Comparison of ENCODE assay signal across 8 mouse cellular contexts in genomic region chr9:40116645-40117286, GRCm38 (mm10). TPM values are rescaled to one million over a fixed set of nuclear protein-coding genes. Genes with fewer than 3 reads are reported as not detected.
A peak's percentile ranks its signal among the peaks of the same experiment; 100 is the strongest.
DNase-seq lines count a peak whose midpoint lies in the region; ATAC-seq and TF ChIP-seq lines count a peak whose summit lies in the region.

No protein-coding gene starts in this region.

- no peak for TF ChIP-seq CTCF in intestine, postnatal 0 days (IDR thresholded peaks at IDR 0.05; ENCODE audit: low read depth)

- H3K4me3 ChIP-seq in intestine, embryonic 14.5 days (ENCODE audit: low read depth, low read length): no peak overlapping the region
- H3K4me3 ChIP-seq in intestine, postnatal 0 days (ENCODE audit: low read depth, low read length): no peak overlapping the region
- H3K4me3 ChIP-seq in hindbrain, embryonic 16.5 days (ENCODE audit: low read length): no peak overlapping the region

- no peaks in the 10 kb centered on the region for H3K27me3 ChIP-seq in intestine, embryonic 14.5 days (replicated peaks; ENCODE audit: control insufficient read depth, insufficient read depth, low read length)
- H3K27me3 ChIP-seq in intestine, postnatal 0 days (replicated peaks; ENCODE audit: control insufficient read depth, insufficient read depth, low read length): no peaks in the 10 kb centered on the region
- no peaks in the 10 kb centered on the region for H3K27me3 ChIP-seq in hindbrain, embryonic 16.5 days (replicated peaks; ENCODE audit: control insufficient read depth, insufficient read depth, low read length)

- peaks cover 5% of the 10 kb centered on the region for H3K4me1 ChIP-seq in intestine, embryonic 14.5 days (replicated peaks; ENCODE audit: control insufficient read depth, insufficient read depth, low read length)
- no peaks in the 10 kb centered on the region for H3K4me1 ChIP-seq in intestine, postnatal 0 days (replicated peaks; ENCODE audit: control insufficient read depth, insufficient read depth, low read length)
- no peaks in the 10 kb centered on the region for H3K4me1 ChIP-seq in hindbrain, embryonic 16.5 days (ENCODE audit: control insufficient read depth, insufficient read depth, low read depth, low read length)

- ATAC-seq in intestine, embryonic 14.5 days (replicated peaks; ENCODE audit: low FRiP score, low TSS enrichment, low read depth): no peak; the same call in 1 of the 2 replicates
- ATAC-seq in intestine, postnatal 0 days: no peak
- ATAC-seq in hindbrain, embryonic 16.5 days: no peak

- H3K36me3 ChIP-seq in intestine, embryonic 14.5 days (ENCODE audit: control insufficient read depth, insufficient read depth, low read length): no peaks in the 10 kb centered on the region
- no peaks in the 10 kb centered on the region for H3K36me3 ChIP-seq in intestine, postnatal 0 days (ENCODE audit: control insufficient read depth, insufficient read depth)
- H3K36me3 ChIP-seq in hindbrain, embryonic 16.5 days (ENCODE audit: control insufficient read depth, insufficient read depth, low read length): no peaks in the 10 kb centered on the region

- no peaks in the 10 kb centered on the region for H3K9me3 ChIP-seq in intestine, embryonic 14.5 days (ENCODE audit: control insufficient read depth, low read length)
- H3K9me3 ChIP-seq in intestine, postnatal 0 days (ENCODE audit: control insufficient read depth): no peaks in the 10 kb centered on the region
- H3K9me3 ChIP-seq in hindbrain, embryonic 16.5 days (ENCODE audit: control insufficient read depth, low read length): no peaks in the 10 kb centered on the region

- H3K9ac ChIP-seq in intestine, embryonic 14.5 days (ENCODE audit: low read length): no peak overlapping the region
- no peak overlapping the region for H3K9ac ChIP-seq in intestine, postnatal 0 days (ENCODE audit: low read depth, low read length)
- H3K9ac ChIP-seq in hindbrain, embryonic 16.5 days (ENCODE audit: low read depth, low read length): no peak overlapping the region

- 49% methylated on average over 10 of the region's 10 CpGs for WGBS in intestine, embryonic 14.5 days
- WGBS in intestine, postnatal 0 days: 12% methylated on average over 10 of the region's 10 CpGs
- WGBS in hindbrain, embryonic 16.5 days: 68% methylated on average over 10 of the region's 10 CpGs

- peak overlapping the region; percentile 11 for H3K4me2 ChIP-seq in intestine, embryonic 14.5 days (ENCODE audit: low read length)
- H3K4me2 ChIP-seq in intestine, postnatal 0 days (replicated peaks; ENCODE audit: low read depth): no peak overlapping the region; the same call in 1 of the 2 replicates
- H3K4me2 ChIP-seq in hindbrain, embryonic 16.5 days (ENCODE audit: low read length): no peak overlapping the region

- H3K27ac ChIP-seq in intestine, embryonic 14.5 days (ENCODE audit: low read depth): 0 out of 2 replicates have a peak overlapping the region, but pooled peaks have one; percentile 22
- no peak overlapping the region for H3K27ac ChIP-seq in intestine, postnatal 0 days (ENCODE audit: low read depth, low read length)
- no peak overlapping the region for H3K27ac ChIP-seq in hindbrain, embryonic 16.5 days (ENCODE audit: low read depth, low read length)

- no peak for DNase-seq in intestine, embryonic 14.5 days (ENCODE audit: low spot score)
- DNase-seq in frontal cortex, postnatal 10 days (ENCODE audit: low spot score in 2 of 2): peak; percentile 11 to 16
- DNase-seq in kidney, adult 18-20 months: peak; percentile 4
- DNase-seq in lung, postnatal 25 days (ENCODE audit: low spot score): peak; percentile 38
- no peak for DNase-seq in spleen, postnatal 4 days (ENCODE audit: low spot score in 2 of 2)
- no peak for DNase-seq in cerebellum, adult 9-10 months

RNA-seq across cellular contexts. Expression of gene Olfr984, which starts 2.8 kb away (rescaled TPM):
- not detected in 2 replicates for polyA plus RNA-seq in intestine, embryonic 14.5 days (2014; fragmentation: Nextera tagmentation; extraction: Ambion mirVana)
- polyA plus RNA-seq in intestine, postnatal 0 days (2015; fragmentation: Nextera tagmentation; extraction: Ambion mirVana): not detected in 2 replicates
- not detected in 2 replicates for polyA plus RNA-seq in hindbrain, embryonic 16.5 days (2015; fragmentation: Nextera tagmentation; extraction: Ambion mirVana)

RNA-seq across cellular contexts. Expression of gene Olfr985, which starts 13.2 kb away (rescaled TPM):
- polyA plus RNA-seq in intestine, embryonic 14.5 days (2014; fragmentation: Nextera tagmentation; extraction: Ambion mirVana): not detected in 2 replicates
- polyA plus RNA-seq in intestine, postnatal 0 days (2015; fragmentation: Nextera tagmentation; extraction: Ambion mirVana): not detected in 2 replicates
- polyA plus RNA-seq in hindbrain, embryonic 16.5 days (2015; fragmentation: Nextera tagmentation; extraction: Ambion mirVana): not detected in 2 replicates

RNA-seq across cellular contexts. Expression of gene Olfr983, which starts 23.4 kb away (rescaled TPM):
- not detected in 2 replicates for polyA plus RNA-seq in intestine, embryonic 14.5 days (2014; fragmentation: Nextera tagmentation; extraction: Ambion mirVana)
- polyA plus RNA-seq in intestine, postnatal 0 days (2015; fragmentation: Nextera tagmentation; extraction: Ambion mirVana): not detected in 2 replicates
- not detected in 2 replicates for polyA plus RNA-seq in hindbrain, embryonic 16.5 days (2015; fragmentation: Nextera tagmentation; extraction: Ambion mirVana)

RNA-seq across cellular contexts. Expression of gene Tmem225, which starts 31.2 kb away (rescaled TPM):
- polyA plus RNA-seq in intestine, embryonic 14.5 days (2014; fragmentation: Nextera tagmentation; extraction: Ambion mirVana): not detected in 2 replicates
- not detected in 2 replicates for polyA plus RNA-seq in intestine, postnatal 0 days (2015; fragmentation: Nextera tagmentation; extraction: Ambion mirVana)
- not detected in 2 replicates for polyA plus RNA-seq in hindbrain, embryonic 16.5 days (2015; fragmentation: Nextera tagmentation; extraction: Ambion mirVana)

RNA-seq across cellular contexts. Expression of gene Olfr982, which starts 43.1 kb away (rescaled TPM):
- polyA plus RNA-seq in intestine, embryonic 14.5 days (2014; fragmentation: Nextera tagmentation; extraction: Ambion mirVana): not detected in 2 replicates
- not detected in 2 replicates for polyA plus RNA-seq in intestine, postnatal 0 days (2015; fragmentation: Nextera tagmentation; extraction: Ambion mirVana)
- polyA plus RNA-seq in hindbrain, embryonic 16.5 days (2015; fragmentation: Nextera tagmentation; extraction: Ambion mirVana): not detected in 2 replicates

Comparison
In these comparisons a context has a peak if more than half of its experiments do, and no peak if none do; other contexts are left out.
1. DNase-seq: peak in frontal cortex, postnatal 10 days (2 of 2), kidney, adult 18-20 months (single experiment) and lung, postnatal 25 days (single experiment); none in intestine, embryonic 14.5 days (single experiment), spleen, postnatal 4 days (0 of 2) and cerebellum, adult 9-10 months (single experiment).